Mouse (Mus musculus) embryo, embryonic 10.5 days (tissue): ENCODE results near the gene Gm3642.
"Not testable (repeated sequence)": the region's sequence is repeated elsewhere in the genome, so short reads cannot be mapped to it uniquely, and the experiment has no call there.

ENCODE experiments used
- DNase-seq: peaks from one replicate; pipeline ENCODE4 v3.0.0-alpha.2; 2015; ENCODE audit warnings: low spot score

Gene Gm3642

GRCm38 (mm10) chr14:6840211-6840610 lies at the start of gene Gm3642:
Gene Gm3642, minus strand, starts transcription at chr14:6840311.
- DNase-seq, result not testable (repeated sequence)

- peak; percentile 1 for DNase-seq
Observed at GRCm38 (mm10) chr14:6889521-6890012, 49.5 kb upstream of the Gm3642 start, which contains the start of gene Gm3667. Gene Gm3667, minus strand, starts transcription at chr14:6889962.

- DNase-seq, result not testable (repeated sequence)
Observed at GRCm38 (mm10) chr14:6888811-6889210, 48.7 kb upstream of the Gm3642 start.

GRCm38 (mm10) chr14:6823297-6823696 lies 16.8 kb downstream of the Gm3642 start:
- DNase-seq, result not testable (repeated sequence)
